Mouse (Mus musculus) bone marrow, adult 2 months (tissue): Measurements from ENCODE around the gene Hoxb3.

Experiments
- CTCF ChIP-seq: fragments of 200-500 bp; IDR thresholded peaks from 2 replicates; pipeline ENCODE4 v1.5.1; 2011; ENCODE audit warnings: low read length, control low read depth; ENCODE audit not compliant: control insufficient read depth, insufficient read depth
- POLR2A ChIP-seq: fragments of 200-500 bp; IDR thresholded peaks from 2 replicates; pipeline ENCODE4 v1.6.1; 2011; ENCODE audit warnings: low read depth, mild to moderate bottlenecking, control low read depth, low read length, borderline replicate concordance; ENCODE audit not compliant: control insufficient read depth

- TF ChIP-seq CTCF = no peak
- no peak for TF ChIP-seq POLR2A
Measured at GRCm38 (mm10) chr11:96308763-96309162, 14.4 kb upstream of the Hoxb3 start.
